Mouse (Mus musculus) ZHBTc4 (cell line): ENCODE results near the gene Cdh16.

Source experiments
- DNase-seq: peaks from one replicate; pipeline ENCODE4 v3.0.0-alpha.2; 2011; ENCODE audit warnings: low read depth, low spot score

Cdh16 gene

DNA sequence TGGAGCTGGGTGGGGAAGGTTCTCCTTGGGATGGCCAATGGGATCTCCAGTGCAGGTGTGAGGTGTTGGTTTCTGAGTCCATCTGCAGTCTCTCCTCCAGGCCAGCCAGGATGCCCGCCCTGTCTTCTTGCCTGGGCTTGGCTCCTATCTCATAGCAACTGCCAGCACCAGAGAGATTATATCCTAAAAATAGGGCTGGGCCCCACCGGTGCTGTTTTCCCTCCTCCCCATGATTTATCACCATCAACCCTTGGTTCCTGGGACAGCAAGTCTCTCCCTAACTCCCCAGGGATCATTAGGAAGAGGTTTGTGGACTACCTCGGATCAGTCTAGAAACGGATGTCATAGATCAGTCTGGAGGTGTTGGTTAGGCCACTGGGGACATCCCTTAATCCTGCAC, 11.1 kb downstream of the Cdh16 start:
- no peak for DNase-seq

GRCm38 (mm10) chr8:104611613-104612012, 12.6 kb downstream of the Cdh16 start:
- no peak for DNase-seq

GRCm38 (mm10) chr8:104610185-104610766, 13.9 kb downstream of the Cdh16 start:
- no peak for DNase-seq

- no peak for DNase-seq
Measured at GRCm38 (mm10) chr8:104609222-104609621, 15.0 kb downstream of the Cdh16 start.

- DNase-seq, result no peak
Measured at GRCm38 (mm10) chr8:104607944-104608343, 16.3 kb downstream of the Cdh16 start.

DNA sequence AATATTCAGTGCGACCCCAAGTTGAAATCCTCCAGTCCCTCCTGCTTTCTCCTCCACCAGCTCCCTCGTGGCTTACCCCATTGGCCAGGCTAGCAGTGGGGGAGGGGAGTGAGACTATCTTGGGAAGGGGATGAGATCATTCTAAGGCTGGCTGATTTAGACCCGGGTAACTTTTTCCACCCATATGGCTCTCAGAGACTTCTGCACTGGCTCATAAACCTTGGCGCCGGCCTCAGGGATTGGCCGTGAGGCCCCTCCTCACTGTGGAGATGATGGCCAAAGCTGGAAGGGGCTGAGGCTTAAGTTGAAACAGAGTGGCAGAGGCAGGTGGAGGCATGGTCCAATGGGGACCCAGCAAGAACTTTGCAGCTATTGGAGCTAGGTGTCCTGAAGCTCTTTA, 17.9 kb downstream of the Cdh16 start:
- DNase-seq, result no peak

- DNase-seq, result no peak
Measured at GRCm38 (mm10) chr8:104603245-104603593, 21.0 kb downstream of the Cdh16 start.

GRCm38 (mm10) chr8:104602468-104603244, 21.5 kb downstream of the Cdh16 start:
- peak; percentile 96 for DNase-seq

- DNase-seq, result peak; percentile 85
Measured at GRCm38 (mm10) chr8:104601941-104602371, 22.2 kb downstream of the Cdh16 start.

DNA sequence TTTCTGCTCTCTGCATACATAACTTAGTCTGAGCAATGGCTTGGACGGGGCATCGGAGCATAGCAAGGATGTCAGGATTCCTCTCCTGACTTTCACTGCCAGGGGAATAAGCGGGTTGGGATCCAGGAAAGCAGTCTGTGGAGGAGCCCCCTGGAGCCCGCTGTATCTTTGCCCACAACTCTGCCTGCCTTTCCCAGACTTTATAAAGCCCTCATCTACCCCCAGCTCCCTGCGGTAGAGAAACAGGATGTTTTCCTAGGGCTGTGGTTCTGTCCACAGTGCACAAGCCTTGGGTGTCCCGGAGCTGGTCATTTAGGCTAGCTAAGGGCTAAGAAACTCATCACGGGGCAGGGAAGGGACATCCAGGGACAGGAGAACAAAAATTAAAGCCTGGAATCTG, 22.8 kb downstream of the Cdh16 start:
- peak; percentile 33 for DNase-seq

GRCm38 (mm10) chr8:104598496-104598895, 25.7 kb downstream of the Cdh16 start:
- DNase-seq, result peak; percentile 81

DNA sequence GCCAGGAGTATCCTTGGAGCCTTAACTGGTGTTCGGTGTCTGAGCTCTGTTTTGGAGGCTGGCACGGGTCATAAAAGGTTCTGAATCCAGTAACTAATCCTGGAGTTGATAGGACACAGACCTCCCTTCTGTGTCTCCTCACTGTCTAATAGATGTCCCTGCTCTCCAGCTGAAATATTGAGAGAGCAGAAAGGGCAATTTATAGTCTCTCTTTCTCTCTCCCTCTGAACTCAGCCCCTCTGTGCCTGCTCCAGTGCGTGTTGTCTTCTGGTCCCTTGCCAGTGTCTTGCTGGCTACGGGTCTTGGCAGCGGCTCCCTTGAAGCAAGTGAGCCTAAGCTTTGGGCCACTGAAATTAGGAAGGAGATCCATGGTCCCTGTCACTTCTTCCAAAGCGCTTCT, 26.5 kb downstream of the Cdh16 start:
- no peak for DNase-seq

GRCm38 (mm10) chr8:104595773-104596536, 28.2 kb downstream of the Cdh16 start:
- peak; percentile 29 for DNase-seq

DNA sequence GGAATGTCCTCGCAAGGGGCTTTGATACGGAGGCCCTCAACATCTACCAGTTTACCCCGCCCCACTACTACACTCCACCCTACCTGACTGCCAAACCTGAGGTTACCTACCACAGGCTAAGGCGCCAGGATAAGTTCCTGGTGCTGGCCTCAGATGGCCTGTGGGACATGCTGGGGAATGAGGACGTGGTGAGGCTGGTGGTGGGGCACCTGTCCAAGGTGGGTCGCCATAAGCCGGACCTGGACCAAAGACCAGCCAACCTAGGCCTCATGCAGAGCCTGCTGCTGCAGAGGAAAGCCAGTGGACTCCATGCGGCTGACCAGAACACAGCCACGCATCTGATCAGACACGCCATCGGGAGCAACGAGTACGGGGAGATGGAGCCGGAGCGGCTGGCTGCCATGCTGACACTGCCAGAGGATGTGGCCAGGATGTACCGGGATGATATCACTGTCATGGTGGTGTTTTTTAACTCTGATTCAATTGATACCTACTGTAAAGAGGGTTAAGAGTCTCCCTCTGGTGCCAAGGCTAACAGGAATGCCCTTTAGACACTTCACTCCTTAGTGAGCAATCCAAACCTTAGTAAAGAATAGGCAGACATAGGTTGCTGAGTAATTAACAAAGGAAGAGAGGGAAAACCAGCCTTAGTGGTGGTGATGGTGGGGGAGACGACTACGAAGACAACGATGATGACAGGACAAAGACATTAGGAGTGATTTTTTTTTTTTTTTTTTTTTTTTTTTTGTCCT, 29.4 kb downstream of the Cdh16 start:
- DNase-seq, result no peak

- DNase-seq, result no peak
Measured at GRCm38 (mm10) chr8:104593536-104594325, 30.5 kb downstream of the Cdh16 start.

DNA sequence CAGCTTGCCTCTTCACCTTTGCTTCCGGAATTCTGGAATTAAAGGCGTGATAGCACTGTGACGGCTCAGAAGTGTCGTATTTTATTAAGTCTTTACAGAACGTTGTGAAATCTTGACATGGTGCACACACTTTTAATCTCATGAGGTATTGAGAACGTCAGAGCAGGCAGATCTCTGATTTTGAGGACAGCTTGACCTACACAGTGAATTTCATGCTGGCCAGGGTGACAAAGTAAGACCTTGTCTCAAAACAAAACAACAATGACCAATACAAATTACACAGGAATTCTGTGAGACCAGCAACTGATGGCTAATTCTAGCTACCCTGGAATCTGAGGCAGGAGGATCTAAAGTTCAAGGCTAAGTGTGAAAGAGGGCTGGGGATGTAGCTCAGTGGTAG, 31.6 kb downstream of the Cdh16 start:
- DNase-seq, result no peak

- no peak for DNase-seq
Measured at GRCm38 (mm10) chr8:104591856-104592255, 32.3 kb downstream of the Cdh16 start.

- peak; percentile 99 for DNase-seq
Measured at GRCm38 (mm10) chr8:104591133-104591834, 32.9 kb downstream of the Cdh16 start, which contains the start of gene Pdp2. Pdp2 (plus strand) TSS chr8:104591451.

DNA sequence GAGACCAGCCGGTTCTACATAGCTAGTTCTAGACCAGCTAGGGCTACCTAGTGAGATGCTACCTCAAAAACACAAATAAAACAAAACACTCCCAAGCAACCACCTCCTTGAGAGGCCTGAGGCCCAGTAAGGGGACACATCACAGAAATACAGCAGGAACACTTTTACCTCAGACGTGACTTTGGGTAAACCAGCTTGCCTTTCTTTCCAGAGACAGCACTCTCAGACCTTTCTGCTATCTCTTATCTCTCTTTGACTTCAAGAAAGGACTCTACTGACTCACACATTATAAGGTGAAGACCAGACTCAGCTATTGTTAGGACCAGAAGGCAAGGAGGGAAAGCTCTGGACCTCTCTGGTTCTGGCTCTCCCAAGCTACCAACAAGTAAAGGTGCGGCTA, 33.9 kb downstream of the Cdh16 start:
- DNase-seq, result no peak

- no peak for DNase-seq
Measured at GRCm38 (mm10) chr8:104584522-104584921, 39.7 kb downstream of the Cdh16 start.
